Mouse (Mus musculus): ENCODE measurements around the gene Os9. TPM values are rescaled to one million over a fixed set of nuclear protein-coding genes. Genes with fewer than 3 reads are reported as not detected.

The Os9 gene
- polyA plus RNA-seq, 1 experiment from 2014 or later: 76.5 TPM

Other genes starting within 250 kb of the Os9 start
- gene Atp23, start 219.8 kb downstream of the Os9 start, polyA plus RNA-seq (2015; fragmentation: Nextera tagmentation; extraction: Ambion mirVana): 19.7 and 19.9 TPM in 2 replicates
- gene Ctdsp2, start 142.4 kb downstream of the Os9 start, polyA plus RNA-seq (2015; fragmentation: Nextera tagmentation; extraction: Ambion mirVana): 84.8 and 87.4 TPM in 2 replicates
- 0.58 and 0.97 TPM in 2 replicates for gene Avil, start 120.4 kb downstream of the Os9 start, polyA plus RNA-seq (2015; fragmentation: Nextera tagmentation; extraction: Ambion mirVana)
- 78.2 and 84.5 TPM in 2 replicates for gene Tsfm, start 90.3 kb downstream of the Os9 start, polyA plus RNA-seq (2015; fragmentation: Nextera tagmentation; extraction: Ambion mirVana)
- 55.2 and 61.2 TPM in 2 replicates for gene Mettl1, start 79.7 kb downstream of the Os9 start, polyA plus RNA-seq (2015; fragmentation: Nextera tagmentation; extraction: Ambion mirVana)
- 0.62 and 0.81 TPM in 2 replicates for gene Eef1akmt3, start 79.6 kb downstream of the Os9 start, polyA plus RNA-seq (2015; fragmentation: Nextera tagmentation; extraction: Ambion mirVana)
- 0.08 and 0.11 TPM in 2 replicates for gene Cyp27b1, start 72.9 kb downstream of the Os9 start, polyA plus RNA-seq (2015; fragmentation: Nextera tagmentation; extraction: Ambion mirVana)
- 1.5 and 1.6 TPM in 2 replicates for gene March9, start 60.9 kb downstream of the Os9 start, polyA plus RNA-seq (2015; fragmentation: Nextera tagmentation; extraction: Ambion mirVana)
- gene Cdk4, start 57.6 kb downstream of the Os9 start, polyA plus RNA-seq (2015; fragmentation: Nextera tagmentation; extraction: Ambion mirVana): 1,992 and 2,100 TPM in 2 replicates
- 176 and 179 TPM in 2 replicates for gene Tspan31, start 50.9 kb downstream of the Os9 start, polyA plus RNA-seq (2015; fragmentation: Nextera tagmentation; extraction: Ambion mirVana)
- 0.18 and 0.34 TPM in 2 replicates for gene Agap2, start 45.8 kb downstream of the Os9 start, polyA plus RNA-seq (2015; fragmentation: Nextera tagmentation; extraction: Ambion mirVana)
- gene B4galnt1, start 44.1 kb upstream of the Os9 start, polyA plus RNA-seq (2015; fragmentation: Nextera tagmentation; extraction: Ambion mirVana): 8.9 and 9.0 TPM in 2 replicates
- gene Slc26a10, start 59.5 kb upstream of the Os9 start, polyA plus RNA-seq (2015; fragmentation: Nextera tagmentation; extraction: Ambion mirVana): 1.3 and 2.0 TPM in 2 replicates
- 117 and 130 TPM in 2 replicates for gene Arhgef25, start 69.0 kb upstream of the Os9 start, polyA plus RNA-seq (2015; fragmentation: Nextera tagmentation; extraction: Ambion mirVana)
- 161 and 165 TPM in 2 replicates for gene Dtx3, start 74.6 kb upstream of the Os9 start, polyA plus RNA-seq (2015; fragmentation: Nextera tagmentation; extraction: Ambion mirVana)
- 28.1 and 30.8 TPM in 2 replicates for gene Pip4k2c, start 90.5 kb upstream of the Os9 start, polyA plus RNA-seq (2015; fragmentation: Nextera tagmentation; extraction: Ambion mirVana)
- gene Kif5a, start 142.2 kb upstream of the Os9 start, polyA plus RNA-seq (2015; fragmentation: Nextera tagmentation; extraction: Ambion mirVana): 6.7 and 8.1 TPM in 2 replicates
- gene Dctn2, start 145.2 kb upstream of the Os9 start, polyA plus RNA-seq (2015; fragmentation: Nextera tagmentation; extraction: Ambion mirVana): 187 and 199 TPM in 2 replicates
- gene Mbd6, start 167.9 kb upstream of the Os9 start, polyA plus RNA-seq (2015; fragmentation: Nextera tagmentation; extraction: Ambion mirVana): 14.9 and 19.2 TPM in 2 replicates
- gene Mars, start 190.7 kb upstream of the Os9 start, polyA plus RNA-seq (2015; fragmentation: Nextera tagmentation; extraction: Ambion mirVana): 113 and 128 TPM in 2 replicates
- gene Arhgap9, start 200.8 kb upstream of the Os9 start, polyA plus RNA-seq (2015; fragmentation: Nextera tagmentation; extraction: Ambion mirVana): 3.1 and 3.4 TPM in 2 replicates
- gene Gli1, start 220.8 kb upstream of the Os9 start, polyA plus RNA-seq (2015; fragmentation: Nextera tagmentation; extraction: Ambion mirVana): 17.5 and 19.8 TPM in 2 replicates
- gene Inhbe, start 233.3 kb upstream of the Os9 start, polyA plus RNA-seq (2015; fragmentation: Nextera tagmentation; extraction: Ambion mirVana): 0.07 TPM in 1 of 2 replicates, not detected in the other
- not detected in 2 replicates for gene Inhbc, start 249.3 kb upstream of the Os9 start, polyA plus RNA-seq (2015; fragmentation: Nextera tagmentation; extraction: Ambion mirVana)

All from embryonic facial prominence, embryonic 13.5 days (tissue).